Mouse (Mus musculus) neural tube, embryonic 14.5 days (tissue): ENCODE measurements around the gene Mcu. TPM values are rescaled to one million over a fixed set of nuclear protein-coding genes. Genes with fewer than 3 reads are reported as not detected.

ENCODE experiments used
- ATAC-seq: fragments of 200-750 bp; cut with Nextera tagmentation; 2 replicates; pipeline ENCODE4 v1.8.0; 2017; ENCODE audit warnings: low read depth, mild to moderate bottlenecking, moderate TSS enrichment, moderate library complexity
- H3K27ac ChIP-seq: fragments of 300-500 bp; sonication (generic); 2 replicates; pipeline ENCODE4 v1.5.1; 2014; ENCODE audit warnings: low read depth, mild to moderate bottlenecking, control low read depth, low read length, moderate library complexity, mixed read lengths
- H3K27me3 ChIP-seq: fragments of 300-500 bp; sonication (generic); 2 replicates; pipeline ENCODE4 v1.6.1; 2014; ENCODE audit warnings: low read length; ENCODE audit not compliant: control insufficient read depth, insufficient read depth
- H3K36me3 ChIP-seq: fragments of 300-500 bp; sonication (generic); 2 replicates; pipeline ENCODE4 v1.6.1; 2014; ENCODE audit warnings: low read length, mixed read lengths; ENCODE audit not compliant: control insufficient read depth, insufficient read depth
- H3K4me1 ChIP-seq: fragments of 300-500 bp; sonication (generic); 2 replicates; pipeline ENCODE4 v1.6.1; 2014; ENCODE audit warnings: low read length; ENCODE audit not compliant: control insufficient read depth, insufficient read depth
- H3K4me2 ChIP-seq: fragments of 300-500 bp; sonication (generic); 2 replicates; pipeline ENCODE4 v1.6.1; 2014; ENCODE audit warnings: mild to moderate bottlenecking, low read depth, low read length, control low read depth
- H3K4me3 ChIP-seq: fragments of 300-500 bp; sonication (generic); 2 replicates; pipeline ENCODE4 v1.5.1; 2014; ENCODE audit warnings: low read depth, low read length, control low read depth, mixed read lengths
- H3K9ac ChIP-seq: fragments of 300-500 bp; sonication (generic); replicated peaks from 2 replicates; pipeline ENCODE4 v1.6.1; 2014; ENCODE audit warnings: low read depth, mild to moderate bottlenecking, control low read depth, low read length, mixed read lengths
- H3K9me3 ChIP-seq: fragments of 300-500 bp; sonication (generic); 2 replicates; pipeline ENCODE4 v1.6.1; 2016; ENCODE audit warnings: low read length; ENCODE audit not compliant: control insufficient read depth
- WGBS: fragments of 180-500 bp; shearing (Covaris S2); extraction: QIAGEN DNeasy Blood & Tissue Kit; methylation state at CpG from one replicate; pipeline ENCODE4 v1.1.7; 2014; 5-methylcytosine and 5-hydroxymethylcytosine counted together
- polyA plus RNA-seq: library from polyadenylated mRNA; unstranded; fragments of >200 nt; fragmentation: Nextera tagmentation; extraction: Ambion mirVana; gene quantifications from 2 replicates; pipeline ENCODE4 v1.2.1, GENCODE M21; 2014

Mcu gene
- polyA plus RNA-seq, 1 experiment from 2014 or later, result 53.0 TPM

DNA sequence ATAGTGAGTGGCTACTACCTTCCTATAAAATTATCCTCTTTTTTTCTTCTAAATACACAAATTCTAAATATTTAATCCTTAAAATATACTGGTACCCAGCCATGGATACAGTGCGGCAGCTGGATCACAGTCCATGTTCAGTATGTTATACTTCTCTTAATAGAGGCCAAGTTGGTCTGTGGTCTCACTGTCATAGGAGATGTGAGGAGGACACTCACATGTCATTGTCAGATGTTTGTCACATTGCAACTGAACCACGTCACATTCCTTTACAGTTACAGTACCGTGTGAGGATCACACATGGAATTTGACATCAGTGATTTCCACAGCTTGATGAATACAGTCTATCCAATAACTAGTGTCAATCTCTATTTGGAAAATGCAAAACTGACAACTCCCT is 36.8 kb downstream of the Mcu start:
- Histone ChIP-seq H3K36me3 (no peaks in the 10 kb centered on the region), H3K9me3 (no peaks in the 10 kb centered on the region), H3K9ac (no peak overlapping the region), H3K4me3 (no peak overlapping the region), H3K27ac (no peak overlapping the region), H3K4me2 (no peak overlapping the region), H3K4me1 (peaks cover 7% of the 10 kb centered on the region; the same call in 1 of the 2 replicates), H3K27me3 (no peaks in the 10 kb centered on the region)
- 84% methylated on average over 3 of the region's 3 CpGs for WGBS
- no peak for ATAC-seq

DNA sequence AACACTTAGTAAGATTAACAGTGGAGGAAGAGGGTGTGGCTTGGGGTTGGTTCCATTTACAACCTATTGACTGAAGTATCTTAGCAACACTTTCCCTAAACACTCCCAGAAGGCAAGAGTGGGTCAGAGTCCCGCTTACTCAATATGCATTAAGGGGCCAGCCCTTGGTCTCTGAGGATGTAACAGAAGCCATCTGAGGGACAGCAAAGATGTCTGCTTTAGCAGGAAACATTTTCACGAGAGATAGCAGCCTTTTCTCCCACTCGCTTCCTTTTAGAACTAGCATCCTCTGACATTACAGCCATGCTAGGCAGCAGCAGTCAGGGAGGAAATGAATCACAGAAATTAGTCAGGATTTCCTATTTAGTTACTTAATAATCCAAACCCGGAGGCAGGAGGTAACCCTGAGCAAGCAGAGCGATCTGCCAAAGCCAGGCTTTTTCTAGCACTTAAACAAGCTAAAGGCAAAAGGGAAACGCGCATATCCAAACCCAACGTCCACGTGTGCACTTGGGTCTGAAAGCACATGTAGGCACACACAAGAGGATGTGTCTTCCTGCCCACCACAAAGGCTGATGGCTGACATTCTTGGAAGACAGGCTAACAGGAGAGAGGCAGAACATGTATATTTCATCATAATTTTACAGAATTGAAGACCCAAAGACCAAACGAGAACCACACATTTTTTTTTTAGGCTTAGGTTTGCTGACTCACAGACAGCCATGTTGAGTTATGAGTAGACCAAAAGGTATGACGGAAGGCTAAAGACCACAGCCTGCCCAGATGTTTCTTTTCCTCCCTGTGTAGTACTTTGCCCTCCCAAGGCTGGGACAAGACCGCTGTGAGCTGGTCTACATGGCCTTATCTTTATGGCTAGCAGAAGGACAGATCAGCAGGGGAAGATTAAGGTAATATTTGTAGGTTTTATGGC is 38.4 kb downstream of the Mcu start:
- 65% methylated on average over 12 of the region's 12 CpGs for WGBS
- no peak; the same call in 1 of the 2 replicates for ATAC-seq
- no peak overlapping the region; the same call in 1 of the 2 replicates for H3K4me2 ChIP-seq
- H3K36me3 ChIP-seq, result no peaks in the 10 kb centered on the region
- H3K4me1 ChIP-seq, result peaks cover 7% of the 10 kb centered on the region; the same call in 1 of the 2 replicates
- H3K9ac ChIP-seq, result no peak overlapping the region
- no peak overlapping the region for H3K4me3 ChIP-seq
- no peaks in the 10 kb centered on the region for H3K9me3 ChIP-seq
- H3K27ac ChIP-seq, result peak overlapping the region; percentile 4; the same call in 1 of the 2 replicates
- H3K27me3 ChIP-seq, result no peaks in the 10 kb centered on the region

DNA sequence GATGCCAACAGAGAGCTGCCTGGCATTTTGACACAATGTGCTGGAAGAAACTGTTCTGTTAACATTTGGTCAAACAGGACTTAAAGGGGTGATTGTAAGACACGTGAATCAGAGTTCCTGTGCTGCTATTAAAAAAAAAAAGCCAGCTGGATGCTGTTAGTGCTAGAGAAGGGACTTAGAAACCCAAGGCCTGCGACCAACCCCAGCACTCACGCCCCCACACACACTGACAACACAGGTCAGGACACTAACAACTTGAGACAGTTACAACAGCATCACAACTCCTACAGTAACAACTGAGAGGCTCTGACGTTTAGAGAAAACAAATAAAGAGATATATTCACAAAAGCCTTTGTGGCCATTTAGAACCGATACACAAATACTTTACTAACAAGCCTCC is 40.2 kb downstream of the Mcu start:
- peaks cover 7% of the 10 kb centered on the region; the same call in 1 of the 2 replicates for H3K4me1 ChIP-seq
- H3K27ac ChIP-seq, result no peak overlapping the region
- H3K4me3 ChIP-seq, result no peak overlapping the region
- no peak overlapping the region for H3K9ac ChIP-seq
- H3K36me3 ChIP-seq, result no peaks in the 10 kb centered on the region
- WGBS, result 64% methylated on average over 5 of the region's 5 CpGs
- no peaks in the 10 kb centered on the region for H3K9me3 ChIP-seq
- ATAC-seq, result no peak
- no peak overlapping the region for H3K4me2 ChIP-seq
- no peaks in the 10 kb centered on the region for H3K27me3 ChIP-seq

DNA sequence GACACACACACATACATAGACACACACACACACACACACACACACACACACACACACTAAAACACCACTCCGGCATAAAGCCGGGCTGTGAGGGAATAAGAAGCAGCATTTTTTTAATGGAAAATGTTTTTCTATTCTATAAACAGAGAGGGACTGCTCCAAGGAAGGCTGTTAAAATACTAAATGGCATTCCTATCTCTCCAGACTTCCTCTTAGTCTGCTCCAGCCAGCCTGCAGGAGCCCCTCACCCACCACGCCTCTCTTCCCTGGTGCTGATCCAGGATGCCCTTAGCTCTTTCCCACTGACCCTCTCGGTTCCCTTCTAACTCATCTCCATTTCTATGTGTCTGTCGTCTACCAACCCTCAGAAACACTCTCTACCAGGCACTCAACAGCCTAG is 44.5 kb downstream of the Mcu start:
- no peak overlapping the region for H3K27ac ChIP-seq
- no peaks in the 10 kb centered on the region for H3K36me3 ChIP-seq
- ATAC-seq, result no peak
- H3K4me3 ChIP-seq, result no peak overlapping the region
- H3K4me1 ChIP-seq, result no peaks in the 10 kb centered on the region
- no peak overlapping the region for H3K4me2 ChIP-seq
- no peaks in the 10 kb centered on the region for H3K9me3 ChIP-seq
- no peaks in the 10 kb centered on the region for H3K27me3 ChIP-seq
- 90% methylated on average over 5 of the region's 5 CpGs for WGBS
- H3K9ac ChIP-seq, result no peak overlapping the region

DNA sequence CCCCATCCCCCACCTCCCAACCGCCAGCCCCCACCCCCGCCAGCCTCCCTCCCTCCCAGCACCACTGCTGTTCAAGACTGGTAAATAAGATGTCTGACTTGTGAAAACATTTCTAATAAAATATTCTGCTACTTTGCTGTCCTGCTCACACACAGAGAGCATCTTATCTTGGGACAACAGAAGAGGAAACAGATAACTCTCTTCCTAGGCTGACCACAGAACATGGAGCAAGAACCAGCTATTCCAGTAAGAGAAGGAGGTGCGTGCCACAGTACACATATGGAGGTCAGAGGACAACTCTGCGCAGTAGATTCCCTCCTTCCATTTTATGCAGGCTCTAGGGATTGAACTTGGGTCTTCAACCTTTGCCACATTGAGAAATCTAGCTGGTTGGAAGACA is 45.2 kb downstream of the Mcu start:
- no peak overlapping the region for H3K4me2 ChIP-seq
- no peak overlapping the region for H3K9ac ChIP-seq
- no peaks in the 10 kb centered on the region for H3K9me3 ChIP-seq
- H3K4me3 ChIP-seq, result no peak overlapping the region
- H3K4me1 ChIP-seq, result no peaks in the 10 kb centered on the region
- WGBS, result 95% methylated on average over 4 of the region's 4 CpGs
- no peak overlapping the region for H3K27ac ChIP-seq
- no peaks in the 10 kb centered on the region for H3K36me3 ChIP-seq
- no peak for ATAC-seq
- no peaks in the 10 kb centered on the region for H3K27me3 ChIP-seq

DNA sequence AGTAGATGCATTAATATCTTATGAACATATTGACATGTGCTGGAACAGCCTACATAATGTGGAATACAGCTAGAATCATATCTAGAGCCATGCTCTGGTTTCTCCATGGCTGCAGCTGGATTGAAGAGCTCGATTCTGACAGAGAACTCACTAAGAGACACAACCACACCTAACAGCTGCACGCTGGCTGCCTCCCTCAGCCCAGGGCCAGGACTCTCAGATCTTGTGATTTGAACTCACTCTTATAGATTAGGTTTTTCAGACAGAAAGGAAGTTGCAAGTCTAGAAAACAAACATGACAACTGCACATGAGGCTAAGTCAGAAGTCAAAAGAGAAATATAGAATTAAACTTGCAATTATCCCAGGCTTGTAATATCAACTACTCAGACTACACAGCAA is 45.7 kb downstream of the Mcu start:
- H3K27me3 ChIP-seq, result no peaks in the 10 kb centered on the region
- no peak overlapping the region for H3K27ac ChIP-seq
- no peak overlapping the region for H3K9ac ChIP-seq
- no peaks in the 10 kb centered on the region for H3K36me3 ChIP-seq
- no peak for ATAC-seq
- no peaks in the 10 kb centered on the region for H3K9me3 ChIP-seq
- no peaks in the 10 kb centered on the region for H3K4me1 ChIP-seq
- WGBS, result 69% methylated on average over 2 of the region's 2 CpGs
- H3K4me2 ChIP-seq, result no peak overlapping the region
- no peak overlapping the region for H3K4me3 ChIP-seq

DNA sequence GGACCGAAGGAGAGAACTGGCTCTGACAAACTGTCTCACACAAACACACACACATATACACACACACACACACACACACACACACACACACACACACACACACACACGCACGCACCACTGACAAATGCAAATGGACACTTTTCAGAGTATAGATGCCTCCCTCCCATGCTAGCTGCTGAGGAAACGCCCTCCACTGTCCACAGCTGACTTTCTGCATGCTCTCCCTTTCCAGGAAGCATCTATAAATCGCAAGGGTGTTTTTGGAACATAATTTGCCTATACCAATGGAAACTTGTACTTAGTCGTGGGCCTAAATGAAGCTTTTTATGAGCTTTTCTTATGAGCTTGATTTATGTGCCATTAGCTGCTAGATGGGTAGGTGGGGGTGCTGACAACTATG is 46.1 kb downstream of the Mcu start:
- Histone ChIP-seq H3K27ac (no peak overlapping the region), H3K4me1 (no peaks in the 10 kb centered on the region), H3K4me3 (no peak overlapping the region), H3K36me3 (no peaks in the 10 kb centered on the region), H3K27me3 (no peaks in the 10 kb centered on the region), H3K4me2 (no peak overlapping the region), H3K9me3 (no peaks in the 10 kb centered on the region), H3K9ac (no peak overlapping the region)
- 83% methylated on average over 6 of the region's 6 CpGs for WGBS
- ATAC-seq, result no peak

DNA sequence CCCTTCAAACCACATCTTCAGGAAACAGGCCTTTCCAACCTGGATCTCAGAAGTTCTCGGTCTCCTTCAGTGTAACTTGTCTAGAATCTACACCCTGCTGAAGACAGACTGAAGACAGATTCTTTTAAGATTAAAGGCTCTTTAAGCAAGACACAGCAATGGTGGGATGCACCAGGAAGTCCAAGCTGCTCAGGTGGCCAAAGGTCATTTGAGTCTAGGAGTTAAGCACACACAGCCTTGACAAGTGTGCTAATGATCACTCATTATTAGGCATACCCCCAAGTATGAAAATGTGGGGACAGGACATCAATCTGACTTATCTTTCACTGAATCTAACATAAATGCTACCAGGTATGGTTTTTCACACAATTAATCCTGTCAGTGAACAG is 47.0 kb downstream of the Mcu start:
- Histone ChIP-seq H3K27me3 (no peaks in the 10 kb centered on the region), H3K9ac (no peak overlapping the region), H3K4me2 (no peak overlapping the region), H3K27ac (no peak overlapping the region), H3K36me3 (no peaks in the 10 kb centered on the region), H3K4me3 (no peak overlapping the region), H3K4me1 (no peaks in the 10 kb centered on the region), H3K9me3 (no peaks in the 10 kb centered on the region)
- 88% methylated on average over 1 of the region's 1 CpGs for WGBS
- no peak for ATAC-seq

DNA sequence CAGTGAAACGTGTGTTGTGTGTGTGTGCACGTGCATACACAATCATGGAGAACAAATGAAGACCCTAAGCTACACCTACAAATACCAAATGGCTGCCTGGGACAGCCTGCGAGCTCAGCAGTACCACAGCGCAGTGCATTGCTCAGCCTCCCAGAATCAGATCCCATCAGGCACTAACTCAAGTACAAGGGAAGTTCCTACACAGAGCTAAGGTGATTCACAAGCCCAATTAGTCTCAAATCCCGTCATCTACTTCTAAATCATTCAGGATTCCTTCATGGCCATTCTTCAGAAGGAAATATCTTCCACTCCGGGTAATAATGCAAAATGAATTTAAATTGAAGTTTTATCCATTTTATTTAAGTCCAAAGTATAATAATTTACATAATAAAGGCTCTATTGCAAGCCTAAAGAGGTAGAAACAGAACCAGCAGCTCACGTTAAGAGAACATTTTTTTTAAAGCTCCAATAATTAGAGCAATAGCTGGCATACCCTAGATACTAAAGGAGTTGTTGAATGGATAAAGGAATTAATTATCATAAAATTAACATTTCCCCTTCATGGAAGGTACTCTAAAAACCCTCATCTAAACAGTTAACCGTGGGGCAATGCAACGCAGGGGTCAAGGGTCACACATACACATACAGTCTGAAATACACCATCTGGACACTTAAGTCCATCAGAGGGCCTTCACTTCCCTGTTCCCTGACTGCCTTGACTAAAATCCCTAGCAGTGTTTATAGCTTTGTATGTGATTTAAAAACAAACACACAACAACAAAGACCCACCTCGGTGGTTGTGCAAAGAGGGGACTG is 47.6 kb downstream of the Mcu start:
- H3K27ac ChIP-seq, result no peak overlapping the region
- H3K9me3 ChIP-seq, result no peaks in the 10 kb centered on the region
- no peak for ATAC-seq
- H3K9ac ChIP-seq, result no peak overlapping the region
- no peaks in the 10 kb centered on the region for H3K4me1 ChIP-seq
- no peaks in the 10 kb centered on the region for H3K27me3 ChIP-seq
- H3K4me3 ChIP-seq, result no peak overlapping the region
- WGBS, result 65% methylated on average over 10 of the region's 10 CpGs
- H3K4me2 ChIP-seq, result no peak overlapping the region
- H3K36me3 ChIP-seq, result no peaks in the 10 kb centered on the region
